8 mouse cellular contexts compared by ENCODE assay signal in genomic region chr7:128687821-128688564, GRCm38 (mm10). TPM values are rescaled to one million over a fixed set of nuclear protein-coding genes. Genes with fewer than 3 reads are reported as not detected.
DNase-seq lines count a peak whose midpoint lies in the region; ATAC-seq and TF ChIP-seq lines count a peak whose summit lies in the region.

No protein-coding gene starts in this region.

- no peak overlapping the region for H3K27ac ChIP-seq in ES-Bruce4 (ENCODE audit: insufficient read depth, low read length)
- H3K27ac ChIP-seq in forebrain, embryonic 14.5 days (ENCODE audit: low read depth, low read length): peak overlapping the region; percentile 91
- no peak overlapping the region for H3K27ac ChIP-seq in liver, postnatal 0 days (ENCODE audit: low read depth)
- peak overlapping the region; percentile 92 for H3K27ac ChIP-seq in neural tube, embryonic 14.5 days (ENCODE audit: low read depth, low read length)

- no peaks in the 10 kb centered on the region; the same call in 1 of the 2 replicates for H3K36me3 ChIP-seq in ES-Bruce4 (ENCODE audit: control insufficient read depth, insufficient read depth, low read length, poor library complexity, severe bottlenecking)
- H3K36me3 ChIP-seq in forebrain, embryonic 14.5 days (ENCODE audit: control insufficient read depth, insufficient read depth, low read length): peaks cover 45% of the 10 kb centered on the region
- H3K36me3 ChIP-seq in liver, postnatal 0 days (replicated peaks; ENCODE audit: insufficient read depth, low read length): peaks cover 16% of the 10 kb centered on the region
- peaks cover 14% of the 10 kb centered on the region; the same call in 1 of the 2 replicates for H3K36me3 ChIP-seq in neural tube, embryonic 14.5 days (ENCODE audit: control insufficient read depth, insufficient read depth, low read length)

- peaks cover 22% of the 10 kb centered on the region for H3K9me3 ChIP-seq in ES-Bruce4 (replicated peaks; ENCODE audit: control insufficient read depth, insufficient read depth, low read length, poor library complexity, severe bottlenecking)
- H3K9me3 ChIP-seq in forebrain, embryonic 14.5 days (replicated peaks; ENCODE audit: control insufficient read depth, low read length): peaks cover 4% of the 10 kb centered on the region; the same call in 1 of the 2 replicates
- H3K9me3 ChIP-seq in liver, postnatal 0 days (ENCODE audit: low read length): no peaks in the 10 kb centered on the region
- H3K9me3 ChIP-seq in neural tube, embryonic 14.5 days (ENCODE audit: control insufficient read depth, low read length): no peaks in the 10 kb centered on the region

- peak overlapping the region; percentile 68 for H3K4me3 ChIP-seq in ES-Bruce4 (ENCODE audit: low read depth, low read length)
- peak overlapping the region; percentile 46 for H3K4me3 ChIP-seq in forebrain, embryonic 14.5 days (ENCODE audit: low read depth, low read length)
- peak overlapping the region; percentile 45 for H3K4me3 ChIP-seq in liver, postnatal 0 days (ENCODE audit: low read depth, low read length)
- peak overlapping the region; percentile 47 for H3K4me3 ChIP-seq in neural tube, embryonic 14.5 days (ENCODE audit: low read depth, low read length)

- no peak for TF ChIP-seq EP300 in ES-Bruce4 (IDR thresholded peaks at IDR 0.05; ENCODE audit: insufficient read depth, low read depth, low read length)
- TF ChIP-seq EP300 in liver, postnatal 0 days (IDR thresholded peaks at IDR 0.05; ENCODE audit: low read depth): no peak

- H3K27me3 ChIP-seq in ES-Bruce4 (ENCODE audit: control insufficient read depth, insufficient read depth, low read length, poor library complexity, severe bottlenecking): no peaks in the 10 kb centered on the region
- H3K27me3 ChIP-seq in forebrain, embryonic 14.5 days (replicated peaks; ENCODE audit: control insufficient read depth, insufficient read depth, low read length): no peaks in the 10 kb centered on the region
- no peaks in the 10 kb centered on the region for H3K27me3 ChIP-seq in liver, postnatal 0 days (ENCODE audit: insufficient read depth, low read length)
- no peaks in the 10 kb centered on the region for H3K27me3 ChIP-seq in neural tube, embryonic 14.5 days (ENCODE audit: control insufficient read depth, insufficient read depth, low read length)

- intact Hi-C loops in heart, postnatal 10 days (cut with DNase I): no loop called here

- 62% methylated on average over 56 of the region's 56 CpGs for WGBS in forebrain, embryonic 14.5 days
- 53% methylated on average over 56 of the region's 56 CpGs for WGBS in liver, postnatal 0 days (ENCODE audit: insufficient replicate concordance)
- 47% methylated on average over 56 of the region's 56 CpGs for WGBS in neural tube, embryonic 14.5 days

- TF ChIP-seq CTCF in ES-Bruce4 (IDR thresholded peaks at IDR 0.05; ENCODE audit: low read depth, low read length): no peak
- no peak for TF ChIP-seq CTCF in liver, postnatal 0 days (IDR thresholded peaks at IDR 0.05; ENCODE audit: low read depth)

- ATAC-seq in forebrain, embryonic 14.5 days: peak; percentile 86
- peak; percentile 55 for ATAC-seq in liver, postnatal 0 days
- peak; percentile 86 for ATAC-seq in neural tube, embryonic 14.5 days (ENCODE audit: low read depth)

- H3K4me2 ChIP-seq in forebrain, embryonic 14.5 days (ENCODE audit: low read length): peak overlapping the region; percentile 44
- H3K4me2 ChIP-seq in liver, postnatal 0 days (ENCODE audit: low read depth, low read length): peak overlapping the region; percentile 69
- H3K4me2 ChIP-seq in neural tube, embryonic 14.5 days (ENCODE audit: low read depth, low read length): peak overlapping the region; percentile 42

- TF ChIP-seq POLR2A in ES-Bruce4 (IDR thresholded peaks at IDR 0.05; ENCODE audit: insufficient read depth, low read length): no peak

- DNase-seq in cerebellum, adult 11 months: peak; percentile 87
- DNase-seq in forebrain, embryonic 14.5 days (ENCODE audit: low spot score): peak; percentile 93
- peak; percentile 71 to 72 for DNase-seq in heart, postnatal 10 days
- peak; percentile 76 to 83 for DNase-seq in kidney, postnatal 4 days
- DNase-seq in liver, postnatal 0 days: peak; percentile 66
- peak; percentile 36 for DNase-seq in telencephalon, adult 2 months (ENCODE audit: low read depth, low spot score)

- no peak overlapping the region for H3K9ac ChIP-seq in ES-Bruce4 (ENCODE audit: low read depth, poor library complexity, severe bottlenecking)
- H3K9ac ChIP-seq in forebrain, embryonic 14.5 days (ENCODE audit: low read length): peak overlapping the region; percentile 77
- H3K9ac ChIP-seq in liver, postnatal 0 days (replicated peaks): no peak overlapping the region
- H3K9ac ChIP-seq in neural tube, embryonic 14.5 days (replicated peaks; ENCODE audit: low read depth, low read length): peak overlapping the region; percentile 58

- H3K4me1 ChIP-seq in ES-Bruce4 (ENCODE audit: control insufficient read depth, insufficient read depth, low read length): no peaks in the 10 kb centered on the region
- H3K4me1 ChIP-seq in forebrain, embryonic 14.5 days (ENCODE audit: control insufficient read depth, insufficient read depth, low read length): no peaks in the 10 kb centered on the region
- H3K4me1 ChIP-seq in liver, postnatal 0 days (ENCODE audit: insufficient read depth): no peaks in the 10 kb centered on the region
- H3K4me1 ChIP-seq in neural tube, embryonic 14.5 days (ENCODE audit: control insufficient read depth, insufficient read depth, low read length): peaks cover 7% of the 10 kb centered on the region

RNA-seq across cellular contexts. Expression of gene Mcmbp, which starts 52.3 kb away (rescaled TPM):
- polyA plus RNA-seq in ES-Bruce4 (2011; ENCODE audit: insufficient read depth, insufficient read length, low read depth, missing spikeins): 78.5 and 81.8 TPM in 2 replicates
- polyA plus RNA-seq in forebrain, embryonic 14.5 days (2014; fragmentation: Nextera tagmentation; extraction: Ambion mirVana): 55.6 and 58.1 TPM in 2 replicates
- 10 to 100 TPM; 33.1 to 35.9 TPM for total RNA-seq in heart, postnatal 10 days (2021)
- 19.5 and 19.9 TPM in 2 replicates for polyA plus RNA-seq in liver, postnatal 0 days (2015; fragmentation: Nextera tagmentation; extraction: Ambion mirVana)
- polyA plus RNA-seq in neural tube, embryonic 14.5 days (2014; fragmentation: Nextera tagmentation; extraction: Ambion mirVana): 51.6 and 51.9 TPM in 2 replicates

RNA-seq across cellular contexts. Expression of gene Sec23ip, which starts 56.8 kb away (rescaled TPM):
- polyA plus RNA-seq in ES-Bruce4 (2011; ENCODE audit: insufficient read depth, insufficient read length, low read depth, missing spikeins): 55.0 and 55.2 TPM in 2 replicates
- polyA plus RNA-seq in forebrain, embryonic 14.5 days (2014; fragmentation: Nextera tagmentation; extraction: Ambion mirVana): 30.6 and 34.7 TPM in 2 replicates
- 10 to 100 TPM; 29.3 to 30.0 TPM for total RNA-seq in heart, postnatal 10 days (2021)
- polyA plus RNA-seq in liver, postnatal 0 days (2015; fragmentation: Nextera tagmentation; extraction: Ambion mirVana): 10.2 and 11.3 TPM in 2 replicates
- 37.0 and 42.5 TPM in 2 replicates for polyA plus RNA-seq in neural tube, embryonic 14.5 days (2014; fragmentation: Nextera tagmentation; extraction: Ambion mirVana)

Comparison
In these comparisons a context has a peak if more than half of its experiments do, and no peak if none do; other contexts are left out.
1. H3K27ac ChIP-seq: peak in forebrain, embryonic 14.5 days (single experiment) and neural tube, embryonic 14.5 days (single experiment); none in ES-Bruce4 (single experiment) and liver, postnatal 0 days (single experiment).
2. H3K9ac ChIP-seq: peak in forebrain, embryonic 14.5 days (single experiment) and neural tube, embryonic 14.5 days (single experiment); none in ES-Bruce4 (single experiment) and liver, postnatal 0 days (single experiment).
3. DNase-seq: peak in every context shown above with its lines; median percentile 93 in forebrain, embryonic 14.5 days; 87 in cerebellum, adult 11 months; 80 in kidney, postnatal 4 days; 72 in heart, postnatal 10 days; 66 in liver, postnatal 0 days; 36 in telencephalon, adult 2 months.
4. Peak in every context shown above with its lines, with median percentiles within 50 percentile points of each other: H3K4me3 ChIP-seq, ATAC-seq and H3K4me2 ChIP-seq.